Mouse (Mus musculus) stomach, postnatal 0 days (tissue): ENCODE measurements at regions not wholly inside any gene's neighbourhood (a gene's known extent, or its start where the extent isn't known, plus 50 kb on each side); places are given as distances from the start of the nearest gene placed in this dataset.

ENCODE experiments used
- CTCF ChIP-seq: IDR thresholded peaks from 2 replicates; pipeline ENCODE4 v1.5.1; 2016; ENCODE audit warnings: antibody characterized with exemption, low read depth, mild to moderate bottlenecking, moderate library complexity
- EP300 ChIP-seq: optimal IDR thresholded peaks from 2 replicates; pipeline ENCODE3; 2016; ENCODE audit warnings: antibody characterized with exemption

DNA sequence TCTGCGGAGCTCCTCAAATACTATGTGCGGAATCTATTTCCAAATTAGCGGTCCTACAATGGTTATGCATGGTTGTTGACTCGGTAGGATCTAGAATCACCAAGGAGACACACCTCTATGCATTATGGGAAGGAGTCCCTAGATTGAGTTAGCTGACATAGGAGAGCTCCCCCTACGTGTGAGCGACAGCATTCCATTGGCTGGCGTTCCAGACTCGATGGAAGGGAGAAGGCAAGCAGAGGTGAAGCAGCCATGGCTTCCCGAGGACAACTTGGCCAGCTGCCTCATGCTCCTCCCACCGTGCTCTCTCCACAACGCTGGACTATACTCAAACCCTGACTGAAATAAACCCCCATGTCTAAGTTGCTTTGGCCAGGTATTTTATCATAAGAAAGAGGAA lies 398.3 kb upstream of the Cd180 start:
- no peak for TF ChIP-seq CTCF
- no peak for TF ChIP-seq EP300
